Mouse (Mus musculus): ENCODE results near the gene Glis3. TPM values are rescaled to one million over a fixed set of nuclear protein-coding genes. Genes with fewer than 3 reads are reported as not detected.

The Glis3 gene
- polyA plus RNA-seq, 1 experiment from 2014 or later = 0.13 TPM

DNA sequence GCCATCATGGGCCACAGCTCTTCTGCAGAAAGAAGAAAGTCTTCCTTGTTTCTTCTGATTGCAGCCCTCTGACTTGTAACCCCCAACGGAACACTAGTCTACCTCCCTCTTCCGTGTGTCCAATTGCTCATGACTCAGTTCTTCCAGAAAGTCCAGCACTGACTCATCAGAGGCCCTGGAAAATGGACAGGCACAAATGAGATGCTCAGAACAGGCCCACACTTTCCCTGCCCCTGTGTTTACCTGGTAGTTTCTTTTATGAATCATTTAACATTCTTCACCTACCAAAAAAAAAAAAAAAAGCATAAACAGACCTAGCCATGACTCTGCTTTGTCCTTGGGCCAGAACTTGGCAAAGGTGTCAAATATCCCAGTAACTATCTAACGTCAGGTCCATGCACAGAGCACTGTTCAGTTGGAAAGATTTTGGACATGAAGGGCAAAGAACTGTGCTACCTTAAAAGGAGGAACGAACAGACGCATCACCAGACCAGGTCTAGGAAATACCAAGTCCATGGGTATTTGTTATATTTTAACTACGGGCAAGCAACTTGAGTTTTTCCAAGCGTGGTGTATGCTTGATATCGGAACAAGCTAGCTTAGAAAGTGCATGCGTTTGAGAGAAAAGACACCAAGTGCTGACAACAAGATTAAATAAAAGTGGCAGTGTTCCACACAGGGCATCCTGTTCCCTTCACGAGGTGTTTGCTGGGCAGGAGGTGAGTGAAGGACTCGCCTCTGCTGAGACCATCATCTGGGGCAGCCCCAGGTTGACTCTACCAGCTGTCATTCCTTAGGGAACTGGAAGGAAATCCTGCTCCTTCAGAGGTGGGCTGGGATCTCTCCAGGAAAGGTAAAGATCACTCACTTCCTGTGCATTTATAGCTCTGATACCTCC is 58.0 kb downstream of the Glis3 start:
- no peaks in the 10 kb centered on the region for H3K9me3 ChIP-seq (replicated peaks)
- no peak for DNase-seq
- WGBS (ENCODE audit: insufficient replicate concordance) = 65% methylated on average over 11 of the region's 11 CpGs
- H3K27me3 ChIP-seq = no peaks in the 10 kb centered on the region
- ATAC-seq (ENCODE audit: low read depth) = no peak
- no peaks in the 10 kb centered on the region for H3K4me1 ChIP-seq (replicated peaks)
- H3K36me3 ChIP-seq = no peaks in the 10 kb centered on the region
- no peak overlapping the region for H3K27ac ChIP-seq
- no peak overlapping the region for H3K9ac ChIP-seq
- no peak overlapping the region for H3K4me3 ChIP-seq (replicated peaks)
- no peak overlapping the region for H3K4me2 ChIP-seq

DNA sequence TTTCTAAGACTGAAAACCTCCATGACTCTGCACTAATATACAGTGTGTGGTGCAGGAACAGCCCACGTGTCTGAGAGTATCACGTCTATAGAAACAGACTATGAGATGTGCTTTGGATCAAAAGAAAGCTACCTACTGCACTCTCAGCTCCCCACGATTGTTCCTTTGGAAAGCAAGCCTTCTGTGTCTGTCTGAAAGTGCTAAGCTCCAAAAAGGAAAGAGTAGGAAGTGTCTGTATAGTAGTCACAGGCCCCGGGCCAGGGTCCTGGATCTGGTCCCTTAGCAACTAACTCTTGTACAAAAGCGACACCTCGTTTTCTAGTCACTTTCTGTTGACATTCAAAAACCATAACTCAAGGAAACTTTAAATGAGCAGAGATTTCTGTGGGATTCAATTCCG is 62.1 kb downstream of the Glis3 start:
- Histone ChIP-seq H3K36me3 (no peaks in the 10 kb centered on the region), H3K4me3 (replicated peaks) (no peak overlapping the region), H3K9me3 (replicated peaks) (no peaks in the 10 kb centered on the region), H3K4me2 (no peak overlapping the region), H3K27ac (no peak overlapping the region), H3K27me3 (no peaks in the 10 kb centered on the region), H3K9ac (no peak overlapping the region), H3K4me1 (replicated peaks) (no peaks in the 10 kb centered on the region)
- 64% methylated on average over 7 of the region's 7 CpGs for WGBS (ENCODE audit: insufficient replicate concordance)
- ATAC-seq (ENCODE audit: low read depth) (no peak), DNase-seq (no peak)

DNA sequence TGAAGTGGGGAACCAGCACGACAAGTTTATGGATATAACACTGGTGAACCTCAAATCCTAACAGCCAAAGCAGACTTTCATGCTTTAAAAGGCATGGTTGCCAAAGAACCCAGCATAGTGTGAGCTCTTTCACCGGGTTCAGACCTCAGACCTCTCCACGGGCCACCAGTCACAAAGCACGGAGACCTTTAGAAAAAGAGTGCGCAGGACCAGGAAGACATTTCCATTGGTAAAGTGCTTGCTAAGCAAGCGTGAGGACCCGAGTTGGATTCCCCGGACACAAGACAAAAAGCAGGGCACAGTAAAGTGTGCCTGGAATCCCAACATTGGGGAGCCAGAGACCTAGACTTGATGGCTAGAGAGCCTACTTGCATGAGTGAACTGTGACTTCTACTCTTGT is 62.7 kb downstream of the Glis3 start:
- 68% methylated on average over 8 of the region's 8 CpGs for WGBS (ENCODE audit: insufficient replicate concordance)
- no peak overlapping the region for H3K27ac ChIP-seq
- H3K4me3 ChIP-seq (replicated peaks) = no peak overlapping the region

DNA sequence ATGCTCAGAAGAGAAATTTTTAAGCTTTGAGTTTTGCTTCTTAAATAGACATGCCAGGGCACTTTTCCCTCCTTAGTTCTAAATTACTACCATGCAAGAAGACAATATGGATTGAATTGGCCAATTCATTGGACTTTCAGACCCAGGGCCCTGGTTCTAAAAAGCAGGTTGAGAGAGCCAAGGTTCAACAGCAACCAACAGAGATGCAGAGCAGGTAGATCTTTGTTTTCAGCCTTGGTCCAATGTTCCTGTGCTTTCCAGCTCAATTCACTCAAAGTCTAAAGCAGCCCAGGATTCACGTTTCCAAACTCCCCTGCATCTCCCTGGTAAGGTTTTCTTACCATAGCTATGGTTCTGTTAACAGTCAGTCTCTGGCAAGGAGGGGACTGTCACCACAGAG is 63.4 kb downstream of the Glis3 start:
- Histone ChIP-seq H3K36me3 (no peaks in the 10 kb centered on the region), H3K4me1 (replicated peaks) (no peaks in the 10 kb centered on the region), H3K27me3 (no peaks in the 10 kb centered on the region), H3K4me3 (replicated peaks) (no peak overlapping the region), H3K9ac (no peak overlapping the region), H3K9me3 (replicated peaks) (no peaks in the 10 kb centered on the region), H3K4me2 (no peak overlapping the region), H3K27ac (no peak overlapping the region)
- 47% methylated on average over 1 of the region's 1 CpGs for WGBS (ENCODE audit: insufficient replicate concordance)
- DNase-seq = no peak
- ATAC-seq (ENCODE audit: low read depth) = no peak

More for the DNA sequence above, 62.7 kb downstream of the Glis3 start:
- Histone ChIP-seq H3K9ac (no peak overlapping the region), H3K36me3 (no peaks in the 10 kb centered on the region), H3K4me1 (replicated peaks) (no peaks in the 10 kb centered on the region), H3K9me3 (replicated peaks) (no peaks in the 10 kb centered on the region), H3K4me2 (no peak overlapping the region), H3K27me3 (no peaks in the 10 kb centered on the region)
- ATAC-seq (ENCODE audit: low read depth) (no peak), DNase-seq (no peak)

DNA sequence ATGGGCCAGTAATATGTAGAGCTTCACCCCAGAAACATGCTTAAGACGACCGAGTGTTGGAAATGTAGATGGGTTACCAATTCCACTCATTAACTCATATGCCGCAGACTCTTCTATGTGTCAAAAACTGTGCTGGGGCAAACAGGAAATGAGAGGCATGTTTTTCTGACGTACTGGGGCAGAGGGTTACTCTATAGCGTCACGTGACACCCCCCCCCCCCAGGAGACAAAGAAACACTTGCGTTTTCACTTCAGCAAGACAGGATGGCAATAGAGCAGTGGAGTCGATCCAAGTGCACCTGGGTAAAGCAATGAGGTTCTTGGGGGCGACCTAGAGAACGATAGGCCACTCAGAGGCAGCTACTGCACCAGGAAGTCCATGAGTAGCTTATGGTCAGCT is 67.6 kb downstream of the Glis3 start:
- H3K4me1 ChIP-seq (replicated peaks) = no peaks in the 10 kb centered on the region
- no peak overlapping the region for H3K27ac ChIP-seq
- H3K4me3 ChIP-seq (replicated peaks) = no peak overlapping the region
- no peaks in the 10 kb centered on the region for H3K9me3 ChIP-seq (replicated peaks)
- no peak overlapping the region for H3K9ac ChIP-seq
- H3K4me2 ChIP-seq = no peak overlapping the region
- no peaks in the 10 kb centered on the region for H3K36me3 ChIP-seq
- WGBS (ENCODE audit: insufficient replicate concordance) = 65% methylated on average over 10 of the region's 10 CpGs
- no peak for DNase-seq
- no peaks in the 10 kb centered on the region for H3K27me3 ChIP-seq
- ATAC-seq (ENCODE audit: low read depth) = no peak

DNA sequence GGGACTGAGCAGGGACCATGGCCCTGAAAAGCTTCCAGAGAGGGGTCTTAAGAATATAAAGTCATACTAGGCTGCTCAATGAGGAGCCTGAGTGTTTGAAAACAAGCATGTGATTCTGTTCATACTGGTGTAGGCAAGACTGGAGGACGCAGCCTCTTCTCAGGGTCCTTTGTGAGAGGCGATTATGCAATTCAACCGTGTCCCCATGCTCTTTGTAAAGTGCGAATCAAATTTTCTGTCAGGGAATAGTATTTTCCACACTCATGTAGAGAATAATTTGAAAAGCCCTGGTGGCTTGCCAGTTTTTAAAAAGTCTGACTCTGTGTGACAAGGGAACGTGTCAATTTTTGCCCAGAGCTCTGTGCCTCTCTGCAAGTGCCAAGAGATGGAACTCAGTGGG is 71.1 kb downstream of the Glis3 start:
- H3K9ac ChIP-seq = no peak overlapping the region
- no peak overlapping the region for H3K4me3 ChIP-seq (replicated peaks)
- H3K4me2 ChIP-seq = no peak overlapping the region
- no peaks in the 10 kb centered on the region for H3K9me3 ChIP-seq (replicated peaks)
- no peaks in the 10 kb centered on the region for H3K4me1 ChIP-seq (replicated peaks)
- no peak overlapping the region for H3K27ac ChIP-seq
- WGBS (ENCODE audit: insufficient replicate concordance) = 72% methylated on average over 5 of the region's 5 CpGs
- no peak for DNase-seq
- H3K27me3 ChIP-seq = no peaks in the 10 kb centered on the region
- H3K36me3 ChIP-seq = no peaks in the 10 kb centered on the region
- ATAC-seq (ENCODE audit: low read depth) = no peak

DNA sequence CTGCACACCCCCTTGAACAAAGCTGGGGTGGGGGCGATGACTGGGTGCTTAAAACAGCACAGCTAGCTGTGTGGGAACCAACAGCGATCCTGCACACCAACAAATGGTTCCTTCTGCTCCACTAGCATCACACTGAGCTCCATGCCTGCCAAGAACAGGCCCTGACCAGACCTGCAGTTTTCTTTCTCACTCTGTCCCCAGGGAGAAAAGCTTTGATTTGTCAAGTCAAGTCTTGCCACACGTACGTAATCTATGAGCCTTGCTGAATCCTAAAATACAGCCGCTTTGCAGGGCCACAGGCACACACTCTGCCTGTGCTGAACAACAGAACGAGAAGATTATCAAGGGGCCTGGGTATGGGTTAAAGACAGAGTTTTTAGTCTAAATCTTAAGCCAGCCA is 71.6 kb downstream of the Glis3 start:
- ATAC-seq (ENCODE audit: low read depth) (no peak), DNase-seq (no peak)
- H3K36me3 ChIP-seq = no peaks in the 10 kb centered on the region
- H3K27me3 ChIP-seq = no peaks in the 10 kb centered on the region
- H3K4me3 ChIP-seq (replicated peaks) = no peak overlapping the region
- 72% methylated on average over 6 of the region's 6 CpGs for WGBS (ENCODE audit: insufficient replicate concordance)
- H3K9me3 ChIP-seq (replicated peaks) = no peaks in the 10 kb centered on the region
- H3K4me1 ChIP-seq (replicated peaks) = no peaks in the 10 kb centered on the region
- H3K9ac ChIP-seq = no peak overlapping the region
- no peak overlapping the region for H3K27ac ChIP-seq
- H3K4me2 ChIP-seq = no peak overlapping the region

DNA sequence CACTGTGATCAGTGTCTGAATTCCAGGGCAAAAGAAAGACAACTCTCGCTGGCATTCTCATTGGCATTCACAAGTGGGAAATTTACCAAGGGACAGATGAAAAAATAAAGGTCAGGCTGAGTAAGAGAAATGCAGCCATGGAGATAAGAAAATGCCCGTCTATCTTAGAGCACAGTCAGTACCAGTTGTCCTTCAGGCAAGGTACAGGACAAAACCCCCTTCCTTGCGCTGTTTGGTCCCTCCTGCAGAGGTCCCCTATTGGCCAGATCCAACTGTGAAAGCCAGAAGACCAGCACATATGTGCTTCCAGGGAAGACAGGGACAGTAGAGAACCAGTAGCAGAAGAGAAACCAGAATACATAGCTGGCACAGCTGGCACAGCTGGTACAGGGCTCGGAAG is 79.0 kb downstream of the Glis3 start:
- Histone ChIP-seq H3K4me3 (replicated peaks) (no peak overlapping the region), H3K4me1 (replicated peaks) (no peaks in the 10 kb centered on the region), H3K36me3 (no peaks in the 10 kb centered on the region), H3K9me3 (replicated peaks) (no peaks in the 10 kb centered on the region), H3K27ac (no peak overlapping the region), H3K4me2 (no peak overlapping the region), H3K9ac (no peak overlapping the region), H3K27me3 (no peaks in the 10 kb centered on the region)
- ATAC-seq (ENCODE audit: low read depth) (no peak), DNase-seq (no peak)
- WGBS (ENCODE audit: insufficient replicate concordance) = 54% methylated on average over 4 of the region's 4 CpGs

DNA sequence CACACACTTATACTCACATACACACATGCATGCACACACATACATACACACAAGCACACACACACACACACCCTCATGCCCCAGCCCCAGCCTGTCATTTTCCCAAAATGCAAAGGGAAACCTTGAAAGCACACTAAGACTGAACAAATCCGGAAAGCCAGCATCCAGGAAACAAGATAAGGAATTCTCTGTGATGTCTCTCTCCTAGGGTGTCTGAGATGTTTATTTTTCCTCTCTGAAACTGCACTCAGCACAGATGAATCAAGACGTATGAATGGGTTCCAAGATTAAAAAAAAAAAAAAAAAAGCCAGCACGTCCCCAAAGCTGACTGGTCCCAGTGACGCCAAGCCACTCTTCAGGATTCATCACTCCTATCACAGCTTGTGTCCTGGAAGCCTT is 85.7 kb downstream of the Glis3 start:
- H3K9ac ChIP-seq = no peak overlapping the region
- H3K27me3 ChIP-seq = no peaks in the 10 kb centered on the region
- DNase-seq (no peak), ATAC-seq (ENCODE audit: low read depth) (no peak)
- no peak overlapping the region for H3K4me3 ChIP-seq (replicated peaks)
- 39% methylated on average over 4 of the region's 4 CpGs for WGBS (ENCODE audit: insufficient replicate concordance)
- no peaks in the 10 kb centered on the region for H3K36me3 ChIP-seq
- H3K4me1 ChIP-seq (replicated peaks) = no peaks in the 10 kb centered on the region
- H3K4me2 ChIP-seq = no peak overlapping the region
- H3K9me3 ChIP-seq (replicated peaks) = no peaks in the 10 kb centered on the region
- H3K27ac ChIP-seq = no peak overlapping the region

DNA sequence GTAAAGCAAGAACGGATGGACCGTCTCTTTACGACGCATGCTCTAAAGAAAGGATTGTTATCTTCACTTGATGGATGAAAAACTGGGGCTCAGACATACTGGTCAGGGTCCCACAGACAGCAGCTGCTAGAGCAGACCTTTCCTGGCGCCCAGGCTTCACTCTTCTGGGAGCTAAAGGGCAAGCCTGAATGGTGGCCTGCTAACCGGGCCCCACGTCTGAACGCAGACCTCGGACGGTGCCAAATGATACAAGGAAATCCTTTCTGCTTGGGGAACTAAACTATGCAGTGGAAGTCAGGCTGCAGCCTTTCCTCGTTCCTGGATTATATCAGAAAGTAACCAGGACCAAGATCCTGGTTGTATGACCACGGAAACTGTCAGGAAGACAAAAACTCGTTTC is 86.9 kb downstream of the Glis3 start:
- Histone ChIP-seq H3K36me3 (no peaks in the 10 kb centered on the region), H3K27me3 (no peaks in the 10 kb centered on the region), H3K4me2 (no peak overlapping the region), H3K27ac (no peak overlapping the region), H3K4me1 (replicated peaks) (no peaks in the 10 kb centered on the region), H3K9ac (no peak overlapping the region), H3K4me3 (replicated peaks) (no peak overlapping the region), H3K9me3 (replicated peaks) (no peaks in the 10 kb centered on the region)
- DNase-seq (no peak), ATAC-seq (ENCODE audit: low read depth) (no peak)
- WGBS (ENCODE audit: insufficient replicate concordance) = 60% methylated on average over 13 of the region's 13 CpGs

DNA sequence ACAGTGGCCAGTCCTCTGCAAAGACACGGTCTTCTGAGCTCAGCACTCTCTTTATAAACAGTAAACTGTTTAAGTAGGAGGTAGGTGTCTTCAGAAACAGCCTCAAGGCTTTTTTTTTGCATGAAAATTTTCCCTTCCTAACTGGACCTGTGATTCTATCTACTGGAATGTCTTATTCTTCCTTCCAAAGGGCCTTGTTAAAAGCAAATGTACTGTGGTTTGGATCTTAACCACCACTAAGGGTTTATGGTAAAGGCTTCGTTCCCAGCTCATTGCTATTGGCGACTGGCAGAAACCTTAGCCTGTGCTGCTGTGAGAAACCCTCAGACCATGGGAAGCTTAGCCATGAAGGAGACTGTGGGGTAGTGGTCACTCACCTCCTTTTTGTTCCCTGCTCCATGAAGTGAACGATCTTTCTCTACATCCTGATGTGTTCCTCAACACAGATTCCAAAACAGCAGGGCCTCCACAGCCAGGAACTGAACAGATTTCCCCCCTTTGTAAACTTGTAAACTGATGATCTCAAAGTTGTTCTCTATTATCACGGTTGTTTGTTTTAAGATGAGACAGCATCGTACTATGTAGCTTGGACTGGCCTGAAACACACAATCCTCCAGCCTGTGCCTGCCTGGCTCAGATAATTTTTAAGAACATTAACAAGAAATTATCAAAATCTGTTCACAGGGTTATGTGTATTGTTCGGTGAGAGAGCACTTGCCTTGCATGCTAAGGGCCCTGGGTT is 88.0 kb downstream of the Glis3 start:
- DNase-seq = no peak
- no peak overlapping the region for H3K9ac ChIP-seq
- no peaks in the 10 kb centered on the region for H3K9me3 ChIP-seq (replicated peaks)
- no peaks in the 10 kb centered on the region for H3K36me3 ChIP-seq
- no peak for ATAC-seq (ENCODE audit: low read depth)
- H3K4me3 ChIP-seq (replicated peaks) = no peak overlapping the region
- H3K4me1 ChIP-seq (replicated peaks) = no peaks in the 10 kb centered on the region
- H3K4me2 ChIP-seq = no peak overlapping the region
- no peaks in the 10 kb centered on the region for H3K27me3 ChIP-seq
- 62% methylated on average over 7 of the region's 7 CpGs for WGBS (ENCODE audit: insufficient replicate concordance)
- no peak overlapping the region for H3K27ac ChIP-seq

DNA sequence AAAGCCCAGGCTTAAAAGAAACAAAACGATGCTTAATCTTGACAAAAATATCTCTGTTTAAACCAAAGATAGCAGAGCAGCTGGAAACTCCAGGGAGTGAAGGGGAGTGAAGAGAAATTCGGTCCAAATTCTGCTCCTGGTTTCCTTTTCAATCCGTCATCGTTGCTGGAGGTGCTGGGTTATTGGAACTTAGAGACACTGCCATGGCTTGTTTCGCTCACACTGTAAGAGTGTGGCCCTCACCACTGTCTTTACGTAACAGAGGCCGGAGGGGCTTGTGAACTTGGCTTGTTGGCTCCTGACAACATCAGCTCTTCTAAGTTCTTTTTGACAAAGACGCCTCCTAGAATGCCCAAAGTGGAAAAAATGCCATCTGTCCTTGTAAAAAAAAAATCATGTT is 99.4 kb downstream of the Glis3 start:
- Histone ChIP-seq H3K9ac (no peak overlapping the region), H3K4me2 (no peak overlapping the region), H3K4me3 (replicated peaks) (no peak overlapping the region), H3K27me3 (no peaks in the 10 kb centered on the region), H3K4me1 (replicated peaks) (no peaks in the 10 kb centered on the region), H3K36me3 (no peaks in the 10 kb centered on the region), H3K27ac (no peak overlapping the region), H3K9me3 (replicated peaks) (no peaks in the 10 kb centered on the region)
- WGBS (ENCODE audit: insufficient replicate concordance) = 64% methylated on average over 8 of the region's 8 CpGs
- DNase-seq = no peak
- no peak for ATAC-seq (ENCODE audit: low read depth)

Measured in liver, embryonic 13.5 days (tissue).